Mouse (Mus musculus) liver, embryonic 14.5 days (tissue): ENCODE data around the gene Rcvrn. TPM values are rescaled to one million over a fixed set of nuclear protein-coding genes. Genes with fewer than 3 reads are reported as not detected.

Experiments
- ATAC-seq: fragments of 200-750 bp; cut with Nextera tagmentation; 2 replicates; pipeline ENCODE4 v1.8.0; 2017; ENCODE audit warnings: moderate number of reproducible peaks, mild to moderate bottlenecking, moderate library complexity; ENCODE audit not compliant: insufficient read depth
- DNase-seq, 3 experiments: peaks; one replicate each; pipeline ENCODE4 v3.0.0-alpha.2; 2012 to 2013; ENCODE audit warnings: low read depth in 3 of 3, low spot score in 3 of 3
- H3K27ac ChIP-seq: fragments of 300-500 bp; sonication (generic); 2 replicates; pipeline ENCODE4 v1.5.1; 2014; ENCODE audit warnings: moderate library complexity, mild to moderate bottlenecking, control low read depth, inconsistent platforms
- H3K27me3 ChIP-seq: fragments of 300-500 bp; sonication (generic); 2 replicates; pipeline ENCODE4 v1.6.1; 2014; ENCODE audit warnings: mild to moderate bottlenecking, low read length, moderate library complexity; ENCODE audit not compliant: control insufficient read depth, insufficient read depth
- H3K36me3 ChIP-seq: fragments of 300-500 bp; sonication (generic); replicated peaks from 2 replicates; pipeline ENCODE4 v1.6.1; 2014; ENCODE audit warnings: low read depth; ENCODE audit not compliant: control insufficient read depth, insufficient read depth
- H3K4me1 ChIP-seq, 2 experiments: fragments of 200-500 bp in 1 of 2; fragments of 300-500 bp in 1 of 2; sonication (generic) in 1 of 2; replicated peaks; 2 replicates each; pipeline ENCODE4 v1.6.1; 2012 to 2014; ENCODE audit warnings: antibody characterized with exemption in 1 of 2, inconsistent platforms in 1 of 2, low read length in 1 of 2; ENCODE audit not compliant: control insufficient read depth in 2 of 2, insufficient read depth in 2 of 2
- H3K4me2 ChIP-seq: fragments of 300-500 bp; sonication (generic); 2 replicates; pipeline ENCODE4 v1.6.1; 2014; ENCODE audit warnings: low read depth, mild to moderate bottlenecking, control low read depth, moderate library complexity
- H3K4me3 ChIP-seq, 2 experiments: fragments of 200-500 bp in 1 of 2; fragments of 300-500 bp in 1 of 2; sonication (generic) in 1 of 2; 2 replicates each; pipeline ENCODE4 v1.5.1; 2012 to 2014; ENCODE audit warnings: low read depth in 2 of 2, low read length in 2 of 2, mild to moderate bottlenecking in 2 of 2, control low read depth in 1 of 2, inconsistent platforms in 1 of 2, moderate library complexity in 1 of 2; ENCODE audit not compliant: insufficient read depth in 1 of 2
- H3K9ac ChIP-seq: fragments of 300-500 bp; sonication (generic); replicated peaks from 2 replicates; pipeline ENCODE4 v1.6.1; 2014; ENCODE audit warnings: mild to moderate bottlenecking, control low read depth, moderate library complexity
- H3K9me3 ChIP-seq: fragments of 300-500 bp; sonication (generic); 2 replicates; pipeline ENCODE4 v1.6.1; 2016; ENCODE audit warnings: low read length, mixed read lengths; ENCODE audit not compliant: control insufficient read depth
- CTCF ChIP-seq: IDR thresholded peaks from 2 replicates; pipeline ENCODE4 v1.5.1; 2016; ENCODE audit warnings: antibody characterized with exemption, low read depth, control low read depth
- EP300 ChIP-seq: IDR thresholded peaks from 2 replicates; pipeline ENCODE4 v1.6.1; 2016; ENCODE audit warnings: antibody characterized with exemption, low read depth
- WGBS: fragments of 180-500 bp; shearing (Covaris S2); extraction: QIAGEN DNeasy Blood & Tissue Kit; methylation state at CpG from one replicate; pipeline ENCODE4 v1.1.7; 2014; ENCODE audit not compliant: insufficient replicate concordance; 5-methylcytosine and 5-hydroxymethylcytosine counted together
- polyA plus RNA-seq, 2 experiments: library from polyadenylated mRNA; depleted of rRNA in 1 of 2; stranded (reverse) in 1 of 2; unstranded in 1 of 2; fragments of >200 nt; fragmentation: Nextera tagmentation in 1 of 2; extraction: Ambion mirVana in 1 of 2; gene quantifications; 2 replicates each; pipeline versions ENCODE4 v1.2.1 to v1.2.3; 2012 to 2014

Gene Rcvrn
- polyA plus RNA-seq, 2 experiments, result not detected

DNA sequence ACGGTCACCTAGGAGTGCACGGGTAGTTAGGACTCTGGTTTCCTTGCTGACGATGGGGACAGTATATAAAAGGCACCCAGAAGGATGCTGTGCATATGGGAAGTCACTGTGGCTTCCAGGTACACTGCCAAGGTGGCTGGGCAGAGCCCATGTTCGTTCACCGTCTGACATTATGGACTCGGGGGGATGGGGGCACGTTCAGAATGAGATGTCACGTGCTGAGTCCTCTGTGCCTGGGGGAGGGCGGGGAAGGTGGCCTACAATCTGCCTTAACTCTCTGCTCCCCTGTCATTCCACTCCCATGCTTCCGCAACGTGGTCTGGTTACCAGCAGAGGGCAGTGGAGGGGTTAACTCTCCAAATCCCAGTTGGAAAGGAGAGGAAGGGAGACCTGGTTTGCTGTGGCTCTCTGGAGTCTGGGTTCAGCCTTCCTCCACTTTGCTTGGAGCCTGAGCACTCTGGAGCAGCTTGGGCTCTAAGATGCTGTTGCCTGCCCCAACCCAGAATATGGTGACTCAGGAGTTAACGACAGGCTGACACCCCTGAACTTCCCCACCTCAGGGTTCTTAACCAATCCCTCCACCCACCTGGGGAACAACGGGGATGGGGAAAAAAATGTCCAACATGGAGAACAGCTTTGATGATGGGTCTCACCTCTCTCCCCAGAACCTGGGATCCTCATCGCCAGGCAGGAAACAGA, 42.8 kb upstream of the Rcvrn start:
- H3K27ac ChIP-seq, result no peak overlapping the region
- no peak overlapping the region for H3K4me3 ChIP-seq
- no peaks in the 10 kb centered on the region for H3K36me3 ChIP-seq
- TF ChIP-seq EP300 (no peak), CTCF (peak; percentile 60)
- no peak for DNase-seq
- H3K9ac ChIP-seq, result no peak overlapping the region
- H3K27me3 ChIP-seq, result no peaks in the 10 kb centered on the region
- H3K9me3 ChIP-seq, result no peaks in the 10 kb centered on the region
- ATAC-seq, result no peak
- no peaks in the 10 kb centered on the region for H3K4me1 ChIP-seq
- no peak overlapping the region for H3K4me2 ChIP-seq
- WGBS, result 14% methylated on average over 14 of the region's 14 CpGs

DNA sequence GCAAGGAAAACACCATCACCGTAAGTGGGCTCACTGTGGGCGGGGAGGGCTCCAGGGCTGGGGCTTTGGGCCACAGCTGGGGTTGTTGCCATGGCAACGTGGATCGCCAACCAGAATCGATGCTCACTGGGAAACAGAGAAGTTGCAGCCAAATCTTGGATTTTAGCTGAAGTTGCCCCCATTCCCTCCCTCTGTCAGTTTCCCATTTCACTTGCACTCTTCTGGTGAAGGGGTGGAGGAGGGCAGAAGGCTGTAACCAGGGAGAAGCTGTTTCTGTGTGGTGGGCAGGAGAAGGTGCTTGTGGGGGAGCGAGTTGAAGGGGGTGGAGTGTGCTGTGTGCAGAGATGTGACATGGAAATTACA, 42.3 kb upstream of the Rcvrn start:
- Histone ChIP-seq H3K27ac (no peak overlapping the region), H3K27me3 (no peaks in the 10 kb centered on the region), H3K36me3 (no peaks in the 10 kb centered on the region), H3K4me3 (no peak overlapping the region), H3K4me1 (no peaks in the 10 kb centered on the region), H3K9ac (no peak overlapping the region), H3K4me2 (no peak overlapping the region), H3K9me3 (no peaks in the 10 kb centered on the region)
- DNase-seq, result no peak
- WGBS, result 39% methylated on average over 6 of the region's 6 CpGs
- ATAC-seq, result no peak
- no peak for TF ChIP-seq CTCF
- TF ChIP-seq EP300, result no peak

DNA sequence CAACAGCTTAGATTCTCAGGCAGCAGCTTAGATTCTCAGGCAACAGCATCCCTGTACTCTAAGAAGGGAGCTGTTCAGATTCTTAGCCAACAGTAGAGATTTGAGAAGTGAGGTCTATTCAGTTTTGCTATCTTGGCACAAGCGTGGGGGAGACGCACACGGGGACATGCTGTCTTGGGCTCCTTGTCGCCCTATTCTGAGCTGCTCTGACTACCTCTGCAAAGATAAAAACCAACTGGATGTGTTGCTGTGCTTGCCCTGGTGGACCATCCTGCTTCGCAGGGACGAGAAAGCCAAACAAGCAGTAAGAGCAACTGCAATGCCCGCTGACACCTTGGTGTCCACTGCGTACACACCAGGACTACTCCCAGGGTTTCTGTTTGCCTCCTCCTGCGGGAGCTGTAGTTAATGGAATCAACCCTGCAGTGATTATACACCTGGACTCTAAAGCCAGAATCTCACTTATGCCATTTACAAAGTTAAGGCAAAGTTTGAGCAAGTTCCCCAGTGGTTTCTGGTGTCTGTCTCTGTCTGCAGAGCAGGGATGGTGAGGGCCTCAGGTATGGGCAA, 41.5 kb upstream of the Rcvrn start:
- H3K4me2 ChIP-seq, result no peak overlapping the region
- no peaks in the 10 kb centered on the region for H3K9me3 ChIP-seq
- no peaks in the 10 kb centered on the region for H3K27me3 ChIP-seq
- no peak overlapping the region for H3K9ac ChIP-seq
- H3K4me1 ChIP-seq, result no peaks in the 10 kb centered on the region
- H3K27ac ChIP-seq, result no peak overlapping the region
- TF ChIP-seq EP300 (no peak), CTCF (no peak)
- DNase-seq, result no peak
- WGBS, result 68% methylated on average over 9 of the region's 9 CpGs
- no peak for ATAC-seq
- H3K4me3 ChIP-seq, result no peak overlapping the region
- H3K36me3 ChIP-seq, result no peaks in the 10 kb centered on the region

DNA sequence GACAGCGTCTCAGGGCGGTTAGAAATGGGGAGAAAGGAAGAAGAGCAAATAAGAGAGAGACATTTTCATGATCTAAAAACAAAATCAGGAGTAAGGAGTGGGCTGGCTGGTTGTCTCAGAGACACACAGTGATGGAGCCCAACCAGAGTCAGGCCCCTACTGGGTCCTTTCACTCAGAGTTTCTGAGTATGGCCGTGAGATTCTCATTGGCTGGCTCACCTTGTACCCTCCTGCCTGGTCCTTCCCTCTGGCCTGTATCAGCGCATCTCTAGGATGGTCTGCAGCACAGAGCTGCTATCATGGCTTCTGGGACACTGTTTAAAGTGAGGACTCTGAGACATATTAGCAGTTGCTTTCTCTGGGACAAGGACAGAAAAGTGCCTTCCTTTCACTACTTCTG, 40.6 kb upstream of the Rcvrn start:
- TF ChIP-seq CTCF (no peak), EP300 (no peak)
- Histone ChIP-seq H3K9ac (no peak overlapping the region), H3K36me3 (no peaks in the 10 kb centered on the region), H3K27ac (no peak overlapping the region), H3K4me3 (no peak overlapping the region), H3K9me3 (no peaks in the 10 kb centered on the region), H3K4me1 (no peaks in the 10 kb centered on the region), H3K27me3 (no peaks in the 10 kb centered on the region), H3K4me2 (no peak overlapping the region)
- WGBS, result 59% methylated on average over 4 of the region's 4 CpGs
- ATAC-seq (no peak), DNase-seq (no peak)

DNA sequence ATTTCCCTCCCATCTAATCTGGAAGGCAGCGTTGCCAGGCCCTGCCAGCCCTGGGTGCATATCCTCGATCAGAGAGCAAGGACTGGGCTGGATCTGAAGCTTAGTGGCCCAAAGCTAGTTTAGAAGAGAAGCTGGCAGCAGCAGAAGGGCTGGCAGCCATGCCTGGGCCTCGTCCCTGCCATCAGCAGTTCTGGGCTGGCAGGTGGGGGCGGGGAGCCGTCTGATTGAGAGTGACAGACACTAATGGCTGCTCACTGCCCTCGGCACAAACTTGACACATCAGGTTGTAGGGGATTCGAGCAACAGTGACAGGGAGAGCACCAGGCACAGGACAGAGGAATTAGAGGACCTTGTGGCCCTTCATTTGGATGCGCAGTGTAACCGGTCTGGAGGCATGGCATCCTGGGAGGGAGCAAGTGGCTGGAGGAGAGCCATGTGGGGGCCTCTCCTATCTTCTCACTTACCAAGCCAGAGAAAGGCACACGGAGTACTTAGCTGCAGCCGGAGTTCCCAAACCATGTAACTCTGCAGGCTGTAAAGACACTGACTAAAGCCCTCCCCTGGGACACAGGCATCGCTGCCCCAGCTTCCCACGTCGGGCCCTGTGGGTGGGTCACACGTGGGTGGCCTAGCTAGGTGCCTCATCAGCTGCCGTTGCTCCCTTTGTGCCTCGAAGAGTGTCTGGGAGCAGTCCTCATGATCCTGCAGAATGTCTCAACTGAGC, 39.7 kb upstream of the Rcvrn start:
- H3K4me2 ChIP-seq, result no peak overlapping the region
- no peak overlapping the region for H3K27ac ChIP-seq
- ATAC-seq, result no peak
- no peak overlapping the region for H3K9ac ChIP-seq
- no peaks in the 10 kb centered on the region for H3K27me3 ChIP-seq
- no peak for TF ChIP-seq EP300
- TF ChIP-seq CTCF, result no peak
- no peak overlapping the region for H3K4me3 ChIP-seq
- H3K36me3 ChIP-seq, result no peaks in the 10 kb centered on the region
- H3K4me1 ChIP-seq, result no peaks in the 10 kb centered on the region
- no peaks in the 10 kb centered on the region for H3K9me3 ChIP-seq
- no peak for DNase-seq
- WGBS, result 54% methylated on average over 17 of the region's 17 CpGs
